Mouse (Mus musculus): ENCODE results near the gene Phkg2. TPM values are rescaled to one million over a fixed set of nuclear protein-coding genes. Genes with fewer than 3 reads are reported as not detected.

The Phkg2 gene
- polyA plus RNA-seq, 1 experiment from 2014 or later: 34.1 TPM

GRCm38 (mm10) chr7:127585031-127585430 is 11.9 kb downstream of the Phkg2 start:
- Histone ChIP-seq H3K36me3 (peaks cover 54% of the 10 kb centered on the region), H3K9ac (no peak overlapping the region), H3K27me3 (replicated peaks) (no peaks in the 10 kb centered on the region), H3K4me1 (replicated peaks) (peaks cover 17% of the 10 kb centered on the region), H3K4me2 (no peak overlapping the region), H3K9me3 (replicated peaks) (no peaks in the 10 kb centered on the region), H3K27ac (ENCODE audit: poor library complexity, severe bottlenecking) (no peak overlapping the region), H3K4me3 (no peak overlapping the region)
- 80% methylated on average over 7 of the region's 7 CpGs for WGBS
- no peak for ATAC-seq (ENCODE audit: insufficient number of reproducible peaks, low FRiP score)

GRCm38 (mm10) chr7:127586149-127586548 is 13.0 kb downstream of the Phkg2 start:
- no peak for ATAC-seq (ENCODE audit: insufficient number of reproducible peaks, low FRiP score)
- Histone ChIP-seq H3K9ac (no peak overlapping the region), H3K27ac (ENCODE audit: poor library complexity, severe bottlenecking) (no peak overlapping the region), H3K4me1 (replicated peaks) (peaks cover 17% of the 10 kb centered on the region), H3K36me3 (peaks cover 59% of the 10 kb centered on the region), H3K9me3 (replicated peaks) (no peaks in the 10 kb centered on the region), H3K4me3 (no peak overlapping the region), H3K27me3 (replicated peaks) (no peaks in the 10 kb centered on the region), H3K4me2 (no peak overlapping the region)
- WGBS: 66% methylated on average over 6 of the region's 6 CpGs

- WGBS: 64% methylated on average over 5 of the region's 5 CpGs
- Histone ChIP-seq H3K27ac (ENCODE audit: poor library complexity, severe bottlenecking) (peak overlapping the region; percentile 66; the same call in 1 of the 2 replicates), H3K36me3 (peaks cover 59% of the 10 kb centered on the region)
Measured at GRCm38 (mm10) chr7:127587196-127587595, 14.1 kb downstream of the Phkg2 start.

GRCm38 (mm10) chr7:127588011-127588871 is 15.1 kb downstream of the Phkg2 start, which contains the start of the genes Ccdc189 and Rnf40:
Gene Ccdc189 (minus strand): TSS chr7:127588595.
Gene Rnf40 (plus strand): TSS chr7:127588767.
- peaks cover 17% of the 10 kb centered on the region for H3K4me1 ChIP-seq (replicated peaks)
- peak within 1 kb of the TSS; percentile 91 for H3K9ac ChIP-seq
- no peaks in the 10 kb centered on the region for H3K9me3 ChIP-seq (replicated peaks)
- H3K4me3 ChIP-seq: peak within 1 kb of the TSS; percentile 93
- ATAC-seq (ENCODE audit: insufficient number of reproducible peaks, low FRiP score): peak; percentile 96
- peaks cover 59% of the 10 kb centered on the region for H3K36me3 ChIP-seq
- peak within 1 kb of the TSS; percentile 66 for H3K27ac ChIP-seq (ENCODE audit: poor library complexity, severe bottlenecking)
- H3K27me3 ChIP-seq (replicated peaks): no peaks in the 10 kb centered on the region
- peak within 1 kb of the TSS; percentile 92 for H3K4me2 ChIP-seq
- under 1% methylated on average over 50 of the region's 50 CpGs for WGBS

More at GRCm38 (mm10) chr7:127587196-127587595, 14.1 kb downstream of the Phkg2 start:
- Histone ChIP-seq H3K4me1 (replicated peaks) (peaks cover 17% of the 10 kb centered on the region), H3K27me3 (replicated peaks) (no peaks in the 10 kb centered on the region), H3K9me3 (replicated peaks) (no peaks in the 10 kb centered on the region), H3K4me3 (peak overlapping the region; percentile 93), H3K9ac (peak overlapping the region; percentile 77; the same call in 1 of the 2 replicates), H3K4me2 (peak overlapping the region; percentile 92)
- no peak for ATAC-seq (ENCODE audit: insufficient number of reproducible peaks, low FRiP score)

- ATAC-seq (ENCODE audit: insufficient number of reproducible peaks, low FRiP score): no peak
- WGBS: 4% methylated on average over 29 of the region's 29 CpGs
- peaks cover 59% of the 10 kb centered on the region for H3K36me3 ChIP-seq
Measured at GRCm38 (mm10) chr7:127588901-127589300, 15.8 kb downstream of the Phkg2 start.

GRCm38 (mm10) chr7:127589637-127590036 is 16.5 kb downstream of the Phkg2 start:
- H3K9ac ChIP-seq: peak overlapping the region; percentile 91; the same call in 1 of the 2 replicates
- WGBS: 93% methylated on average over 9 of the region's 9 CpGs

More at GRCm38 (mm10) chr7:127588901-127589300, 15.8 kb downstream of the Phkg2 start:
- H3K27ac ChIP-seq (ENCODE audit: poor library complexity, severe bottlenecking): peak overlapping the region; percentile 36
- H3K9ac ChIP-seq: peak overlapping the region; percentile 91
- peaks cover 17% of the 10 kb centered on the region for H3K4me1 ChIP-seq (replicated peaks)
- H3K4me2 ChIP-seq: peak overlapping the region; percentile 92
- H3K27me3 ChIP-seq (replicated peaks): no peaks in the 10 kb centered on the region
- peak overlapping the region; percentile 93 for H3K4me3 ChIP-seq
- no peaks in the 10 kb centered on the region for H3K9me3 ChIP-seq (replicated peaks)

GRCm38 (mm10) chr7:127591108-127591507 is 18.0 kb downstream of the Phkg2 start:
- Histone ChIP-seq H3K27me3 (replicated peaks) (no peaks in the 10 kb centered on the region), H3K36me3 (peaks cover 68% of the 10 kb centered on the region), H3K4me1 (replicated peaks) (peaks cover 17% of the 10 kb centered on the region), H3K4me3 (no peak overlapping the region), H3K27ac (ENCODE audit: poor library complexity, severe bottlenecking) (no peak overlapping the region), H3K9ac (no peak overlapping the region), H3K4me2 (no peak overlapping the region), H3K9me3 (replicated peaks) (no peaks in the 10 kb centered on the region)
- ATAC-seq (ENCODE audit: insufficient number of reproducible peaks, low FRiP score): no peak
- 84% methylated on average over 10 of the region's 10 CpGs for WGBS

More at GRCm38 (mm10) chr7:127589637-127590036, 16.5 kb downstream of the Phkg2 start:
- Histone ChIP-seq H3K27me3 (replicated peaks) (no peaks in the 10 kb centered on the region), H3K4me3 (peak overlapping the region; percentile 93), H3K27ac (ENCODE audit: poor library complexity, severe bottlenecking) (no peak overlapping the region), H3K36me3 (peaks cover 59% of the 10 kb centered on the region), H3K4me2 (peak overlapping the region; percentile 92), H3K9me3 (replicated peaks) (no peaks in the 10 kb centered on the region), H3K4me1 (replicated peaks) (peaks cover 17% of the 10 kb centered on the region)
- ATAC-seq (ENCODE audit: insufficient number of reproducible peaks, low FRiP score): no peak

- no peak for ATAC-seq (ENCODE audit: insufficient number of reproducible peaks, low FRiP score)
- H3K4me3 ChIP-seq: no peak overlapping the region
- WGBS: 91% methylated on average over 14 of the region's 14 CpGs
- peaks cover 82% of the 10 kb centered on the region for H3K36me3 ChIP-seq
- no peaks in the 10 kb centered on the region for H3K27me3 ChIP-seq (replicated peaks)
- H3K27ac ChIP-seq (ENCODE audit: poor library complexity, severe bottlenecking): no peak overlapping the region
- H3K9ac ChIP-seq: no peak overlapping the region
- no peaks in the 10 kb centered on the region for H3K9me3 ChIP-seq (replicated peaks)
- H3K4me2 ChIP-seq: no peak overlapping the region
- peaks cover 10% of the 10 kb centered on the region for H3K4me1 ChIP-seq (replicated peaks)
Measured at GRCm38 (mm10) chr7:127592575-127592974, 19.4 kb downstream of the Phkg2 start.

GRCm38 (mm10) chr7:127596747-127597146 is 23.6 kb downstream of the Phkg2 start:
- no peak overlapping the region for H3K27ac ChIP-seq (ENCODE audit: poor library complexity, severe bottlenecking)
- WGBS: 94% methylated on average over 17 of the region's 17 CpGs
- no peak overlapping the region for H3K4me2 ChIP-seq
- peaks cover 99% of the 10 kb centered on the region for H3K36me3 ChIP-seq
- H3K4me3 ChIP-seq: no peak overlapping the region
- no peak overlapping the region for H3K9ac ChIP-seq
- no peaks in the 10 kb centered on the region for H3K4me1 ChIP-seq (replicated peaks)
- no peaks in the 10 kb centered on the region for H3K9me3 ChIP-seq (replicated peaks)
- no peak for ATAC-seq (ENCODE audit: insufficient number of reproducible peaks, low FRiP score)
- H3K27me3 ChIP-seq (replicated peaks): no peaks in the 10 kb centered on the region

GRCm38 (mm10) chr7:127600612-127601011 is 27.5 kb downstream of the Phkg2 start:
- Histone ChIP-seq H3K4me2 (no peak overlapping the region), H3K9me3 (replicated peaks) (no peaks in the 10 kb centered on the region), H3K36me3 (peaks cover 91% of the 10 kb centered on the region), H3K4me3 (no peak overlapping the region), H3K27me3 (replicated peaks) (no peaks in the 10 kb centered on the region), H3K9ac (no peak overlapping the region), H3K27ac (ENCODE audit: poor library complexity, severe bottlenecking) (no peak overlapping the region), H3K4me1 (replicated peaks) (no peaks in the 10 kb centered on the region)
- 95% methylated on average over 7 of the region's 7 CpGs for WGBS
- no peak for ATAC-seq (ENCODE audit: insufficient number of reproducible peaks, low FRiP score)

- 82% methylated on average over 4 of the region's 4 CpGs for WGBS
- Histone ChIP-seq H3K36me3 (peaks cover 85% of the 10 kb centered on the region), H3K9ac (no peak overlapping the region), H3K9me3 (replicated peaks) (no peaks in the 10 kb centered on the region), H3K4me3 (no peak overlapping the region), H3K4me1 (replicated peaks) (no peaks in the 10 kb centered on the region), H3K27ac (ENCODE audit: poor library complexity, severe bottlenecking) (no peak overlapping the region), H3K4me2 (no peak overlapping the region), H3K27me3 (replicated peaks) (no peaks in the 10 kb centered on the region)
- ATAC-seq (ENCODE audit: insufficient number of reproducible peaks, low FRiP score): no peak
Measured at GRCm38 (mm10) chr7:127601735-127602134, 28.6 kb downstream of the Phkg2 start.

Data from heart, embryonic 12.5 days (tissue).